Mouse (Mus musculus) heart, embryonic 14.5 days (tissue): ENCODE results near the gene Fam136a. TPM values are rescaled to one million over a fixed set of nuclear protein-coding genes. Genes with fewer than 3 reads are reported as not detected.

Experiments
- ATAC-seq: fragments of 200-750 bp; cut with Nextera tagmentation; 2 replicates; pipeline ENCODE4 v1.8.0; 2017; ENCODE audit warnings: low read depth, moderate TSS enrichment; ENCODE audit not compliant: insufficient number of reproducible peaks, insufficient read depth, low FRiP score
- H3K27ac ChIP-seq, 2 experiments: fragments of 200-500 bp in 1 of 2; fragments of 300-500 bp in 1 of 2; sonication (generic) in 1 of 2; replicated peaks in 1 of 2; 2 replicates each; pipeline ENCODE4 v1.5.1; 2012 to 2014; ENCODE audit warnings: low read depth in 2 of 2, low read length in 2 of 2, control low read depth in 1 of 2, mild to moderate bottlenecking in 1 of 2, mixed read lengths in 1 of 2; ENCODE audit not compliant: control insufficient read depth in 1 of 2, insufficient read depth in 1 of 2
- H3K27me3 ChIP-seq: fragments of 300-500 bp; sonication (generic); 2 replicates; pipeline ENCODE4 v1.6.1; 2014; ENCODE audit warnings: mild to moderate bottlenecking, low read length, control low read depth; ENCODE audit not compliant: control insufficient read depth, insufficient read depth
- H3K36me3 ChIP-seq: fragments of 300-500 bp; sonication (generic); 2 replicates; pipeline ENCODE4 v1.6.1; 2014; ENCODE audit warnings: mild to moderate bottlenecking, control low read depth, low read length, mixed read lengths; ENCODE audit not compliant: control insufficient read depth, insufficient read depth
- H3K4me1 ChIP-seq, 2 experiments: fragments of 200-500 bp in 1 of 2; fragments of 300-500 bp in 1 of 2; sonication (generic) in 1 of 2; 2 replicates each; pipeline ENCODE4 v1.6.1; 2012 to 2014; ENCODE audit warnings: low read length in 2 of 2, control low read depth in 1 of 2, mixed read lengths in 1 of 2; ENCODE audit not compliant: control insufficient read depth in 2 of 2, insufficient read depth in 2 of 2
- H3K4me2 ChIP-seq: fragments of 300-500 bp; sonication (generic); 2 replicates; pipeline ENCODE4 v1.6.1; 2014; ENCODE audit warnings: mild to moderate bottlenecking, low read length
- H3K4me3 ChIP-seq, 2 experiments: fragments of 200-500 bp in 1 of 2; fragments of 300-500 bp in 1 of 2; sonication (generic) in 1 of 2; 2 replicates each; pipeline ENCODE4 v1.5.1; 2012 to 2014; ENCODE audit warnings: low read length in 2 of 2, mild to moderate bottlenecking in 2 of 2, control low read depth in 1 of 2, low read depth in 1 of 2, moderate library complexity in 1 of 2; ENCODE audit not compliant: control insufficient read depth in 1 of 2, insufficient read depth in 1 of 2
- H3K9ac ChIP-seq: fragments of 300-500 bp; sonication (generic); 2 replicates; pipeline ENCODE4 v1.6.1; 2014; ENCODE audit warnings: mild to moderate bottlenecking, low read length
- H3K9me3 ChIP-seq: fragments of 300-500 bp; sonication (generic); 2 replicates; pipeline ENCODE4 v1.6.1; 2016; ENCODE audit warnings: low read length, control low read depth; ENCODE audit not compliant: control insufficient read depth
- WGBS: fragments of 180-500 bp; shearing (Covaris S2); extraction: QIAGEN DNeasy Blood & Tissue Kit; methylation state at CpG from one replicate; pipeline ENCODE4 v1.1.7; 2014; 5-methylcytosine and 5-hydroxymethylcytosine counted together
- polyA plus RNA-seq: library from polyadenylated mRNA; unstranded; fragments of >200 nt; fragmentation: Nextera tagmentation; extraction: Ambion mirVana; gene quantifications from 2 replicates; pipeline ENCODE4 v1.2.1, GENCODE M21; 2014

The Fam136a gene
- polyA plus RNA-seq, 1 experiment from 2014 or later = 91.9 TPM

DNA sequence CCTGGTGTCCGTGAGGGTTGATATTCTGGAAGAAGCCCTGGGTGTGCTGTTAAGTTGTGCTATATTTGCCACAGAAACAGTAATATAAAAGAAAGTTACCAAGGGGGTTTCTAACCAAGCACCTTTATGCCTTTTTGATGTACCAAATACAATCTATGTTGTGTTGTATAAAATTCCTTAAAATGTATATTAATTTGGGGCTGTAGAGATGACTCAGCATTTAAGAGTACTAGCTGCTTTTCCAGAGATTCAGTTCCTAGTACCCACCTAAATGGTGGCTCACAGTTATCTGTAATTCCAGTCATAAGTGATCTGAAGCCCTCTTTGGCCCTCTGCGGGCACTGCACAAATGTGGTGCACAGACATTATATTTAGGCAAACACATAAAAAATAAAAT, 1.4 kb downstream of the Fam136a start:
- 51% methylated on average over 2 of the region's 2 CpGs for WGBS
- H3K27ac ChIP-seq = no peak overlapping the region
- no peaks in the 10 kb centered on the region for H3K27me3 ChIP-seq
- H3K4me3 ChIP-seq = no peak overlapping the region
- H3K9ac ChIP-seq = no peak overlapping the region
- no peak for ATAC-seq
- H3K4me1 ChIP-seq = peaks cover 13% of the 10 kb centered on the region in 2 experiments
- H3K36me3 ChIP-seq = peaks cover 22% of the 10 kb centered on the region
- H3K9me3 ChIP-seq = no peaks in the 10 kb centered on the region
- peak overlapping the region; percentile 95 for H3K4me2 ChIP-seq

DNA sequence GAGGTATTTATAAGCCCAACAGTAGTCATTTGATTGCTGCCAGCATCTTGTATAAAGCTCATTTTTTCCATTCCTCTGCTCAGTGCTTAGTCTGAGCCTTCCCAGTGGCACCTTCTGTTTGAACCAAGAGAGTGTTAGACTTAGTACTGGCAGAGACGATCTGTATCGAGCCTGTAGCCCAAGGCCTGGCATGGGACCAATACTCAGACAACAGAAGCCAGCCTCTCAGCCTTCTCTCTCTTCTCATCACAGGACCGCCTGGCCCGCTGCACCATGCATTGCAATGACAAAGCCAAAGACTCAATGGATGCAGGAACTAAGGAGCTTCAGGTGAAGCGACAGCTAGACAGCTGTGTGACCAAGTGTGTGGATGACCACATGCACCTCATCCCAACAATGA, 3.0 kb downstream of the Fam136a start:
- 86% methylated on average over 5 of the region's 5 CpGs for WGBS
- no peak overlapping the region for H3K27ac ChIP-seq
- H3K4me1 ChIP-seq = peaks cover 13 to 24% of the 10 kb centered on the region in 2 experiments
- no peak for ATAC-seq
- no peaks in the 10 kb centered on the region for H3K27me3 ChIP-seq
- no peak overlapping the region for H3K9ac ChIP-seq
- H3K4me2 ChIP-seq = no peak overlapping the region
- H3K36me3 ChIP-seq = peaks cover 22% of the 10 kb centered on the region
- H3K9me3 ChIP-seq = no peaks in the 10 kb centered on the region
- H3K4me3 ChIP-seq = no peak overlapping the region

DNA sequence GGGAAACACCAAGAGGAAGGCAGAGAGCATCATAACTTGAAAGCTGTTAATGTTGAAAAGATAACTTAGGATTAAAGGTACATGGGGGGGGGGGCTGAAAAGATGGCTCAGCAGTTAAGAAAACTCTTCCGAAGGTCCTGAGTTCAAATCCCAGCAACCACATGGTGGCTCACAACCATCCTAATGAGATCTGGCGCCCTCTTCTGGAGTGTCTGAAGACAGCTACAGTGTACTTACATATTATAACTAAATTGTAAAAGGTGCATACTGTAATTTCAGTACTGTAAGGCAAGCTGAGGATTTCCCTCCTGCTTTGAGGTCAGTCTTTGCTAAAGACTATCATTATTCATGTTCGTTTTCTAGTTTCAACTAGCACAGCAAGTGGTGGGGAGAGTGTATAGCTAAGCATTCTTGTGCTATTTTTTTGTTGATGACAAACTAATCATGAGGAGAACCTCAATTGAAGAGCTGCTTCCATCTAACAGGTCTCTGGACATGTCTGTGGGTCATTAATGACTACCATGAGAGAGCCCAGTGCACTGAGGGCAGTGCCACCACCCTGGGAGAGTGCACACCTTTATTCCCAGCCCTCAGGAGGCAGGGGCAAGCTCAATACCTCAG, 4.8 kb downstream of the Fam136a start:
- H3K27me3 ChIP-seq = no peaks in the 10 kb centered on the region
- H3K4me3 ChIP-seq = no peak overlapping the region
- ATAC-seq = no peak
- peak overlapping the region; percentile 90 for H3K9ac ChIP-seq
- peaks cover 11 to 24% of the 10 kb centered on the region in 2 experiments for H3K4me1 ChIP-seq
- H3K36me3 ChIP-seq = peaks cover 28% of the 10 kb centered on the region
- WGBS = 64% methylated on average over 3 of the region's 3 CpGs
- H3K9me3 ChIP-seq = no peaks in the 10 kb centered on the region
- peak overlapping the region; percentile 82 for H3K4me2 ChIP-seq
- no peak overlapping the region for H3K27ac ChIP-seq

DNA sequence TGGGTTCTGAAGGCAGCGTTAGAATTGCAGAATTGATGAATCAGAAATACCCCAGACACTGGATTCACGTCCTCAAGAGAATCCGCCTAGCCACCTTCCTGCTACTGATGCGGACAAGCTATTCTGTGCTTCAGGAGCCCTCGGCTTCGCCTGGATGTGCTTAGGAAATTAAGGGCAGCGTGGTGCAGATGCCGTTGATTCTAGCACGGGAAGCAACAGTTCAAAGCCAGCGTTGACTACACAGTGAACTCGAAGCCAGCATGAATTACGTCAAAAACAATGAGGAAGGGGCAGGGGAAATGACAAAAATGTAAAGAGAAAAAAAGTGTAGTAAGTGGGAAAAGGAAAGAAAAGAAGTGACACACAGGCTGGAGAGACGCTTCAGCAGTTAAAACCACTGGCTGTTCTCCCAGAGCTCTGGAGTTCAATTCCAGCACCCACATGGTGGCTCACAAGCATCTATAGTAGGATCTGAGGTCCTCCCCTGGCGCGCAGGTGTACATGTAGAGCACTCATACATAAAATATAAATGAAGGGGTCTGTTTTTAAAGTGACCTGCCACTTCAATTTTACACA, 5.4 kb downstream of the Fam136a start, which contains the start of gene Snrpg:
Gene Snrpg (plus strand): TSS at position 541 of the 576 bp plus-strand sequence.
- H3K9me3 ChIP-seq = no peaks in the 10 kb centered on the region
- H3K27me3 ChIP-seq = no peaks in the 10 kb centered on the region
- H3K4me2 ChIP-seq = peak within 1 kb of the TSS; percentile 82
- H3K4me1 ChIP-seq = peaks cover 11 to 24% of the 10 kb centered on the region in 2 experiments
- peak within 1 kb of the TSS; percentile 78 to 83 for H3K27ac ChIP-seq
- peak within 1 kb of the TSS; percentile 90 for H3K9ac ChIP-seq
- H3K4me3 ChIP-seq = peak within 1 kb of the TSS; percentile 83 to 85
- peaks cover 31% of the 10 kb centered on the region for H3K36me3 ChIP-seq
- no peak for ATAC-seq
- WGBS = 17% methylated on average over 15 of the region's 15 CpGs

DNA sequence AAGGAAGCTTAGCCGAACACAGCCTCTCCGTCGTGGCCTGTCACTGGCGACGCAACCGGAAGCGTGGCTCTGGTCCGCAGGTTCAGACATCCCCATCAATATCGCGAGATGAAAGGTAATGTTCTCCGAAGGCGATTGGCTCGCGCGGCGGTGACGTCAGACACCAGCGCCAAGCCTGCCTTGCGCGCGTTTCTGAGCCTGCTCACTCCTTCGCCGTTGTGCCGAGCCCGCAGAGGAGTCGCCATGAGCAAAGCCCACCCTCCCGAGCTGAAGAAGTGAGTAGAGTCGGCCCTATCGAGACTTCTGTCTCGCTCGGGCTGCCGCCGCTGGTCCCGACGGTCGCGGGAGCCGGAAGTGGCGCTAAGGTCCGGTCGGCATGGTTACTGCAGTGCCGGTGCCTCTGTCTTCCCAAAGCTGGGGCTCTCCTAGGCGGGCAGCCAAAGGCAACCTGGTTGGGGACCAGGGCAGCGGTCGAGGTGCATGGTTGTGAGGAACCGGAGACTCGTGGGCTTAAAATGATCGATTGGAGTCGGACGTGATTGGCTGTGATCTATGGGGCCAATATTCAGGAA, 6.0 kb downstream of the Fam136a start:
- peak overlapping the region; percentile 82 for H3K4me2 ChIP-seq
- H3K9me3 ChIP-seq = no peaks in the 10 kb centered on the region
- under 1% methylated on average over 50 of the region's 50 CpGs for WGBS
- H3K9ac ChIP-seq = peak overlapping the region; percentile 90
- ATAC-seq = peak; percentile 94
- peaks cover 36% of the 10 kb centered on the region for H3K36me3 ChIP-seq
- H3K4me1 ChIP-seq = peaks cover 8 to 19% of the 10 kb centered on the region in 2 experiments
- H3K27ac ChIP-seq = peak overlapping the region; percentile 78 to 83
- peak overlapping the region; percentile 83 to 85 for H3K4me3 ChIP-seq
- no peaks in the 10 kb centered on the region for H3K27me3 ChIP-seq

DNA sequence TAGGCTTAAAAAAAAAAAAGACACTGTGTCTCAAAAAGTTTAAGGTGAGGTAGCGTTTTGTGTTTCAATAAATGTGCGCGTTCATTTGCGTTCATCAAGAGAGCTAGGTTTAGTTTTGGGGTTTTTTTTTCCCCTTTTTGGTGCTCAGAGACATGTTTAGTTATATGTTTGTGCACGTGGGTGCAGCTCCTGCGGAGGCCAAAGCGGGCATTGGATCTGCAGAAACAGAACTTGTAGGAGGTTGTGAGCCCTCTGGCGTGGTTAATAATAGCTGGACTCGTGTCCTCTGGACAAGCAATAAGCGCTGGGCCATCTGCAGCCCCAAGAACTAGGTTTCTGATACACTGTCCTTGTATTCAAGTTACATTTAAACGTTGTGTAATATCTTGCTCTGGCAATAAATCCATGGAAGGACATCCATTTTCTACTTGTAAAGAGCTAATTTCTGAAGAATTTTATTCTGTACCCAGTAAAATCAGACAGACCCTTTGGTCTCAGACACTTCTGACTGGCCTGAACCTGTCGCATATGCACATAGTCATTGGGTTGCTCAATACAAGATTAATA, 6.6 kb downstream of the Fam136a start:
- H3K27ac ChIP-seq = peak overlapping the region in 1 of 2 experiments; percentile 83; a peak in 1 of 4 replicates
- 3% methylated on average over 12 of the region's 12 CpGs for WGBS
- ATAC-seq = no peak
- peaks cover 43% of the 10 kb centered on the region for H3K36me3 ChIP-seq
- peak overlapping the region; percentile 83 to 85 for H3K4me3 ChIP-seq
- H3K9me3 ChIP-seq = no peaks in the 10 kb centered on the region
- peak overlapping the region; percentile 75 for H3K4me2 ChIP-seq
- H3K27me3 ChIP-seq = no peaks in the 10 kb centered on the region
- H3K4me1 ChIP-seq = peaks cover 5 to 13% of the 10 kb centered on the region in 2 experiments
- H3K9ac ChIP-seq = peak overlapping the region; percentile 90

DNA sequence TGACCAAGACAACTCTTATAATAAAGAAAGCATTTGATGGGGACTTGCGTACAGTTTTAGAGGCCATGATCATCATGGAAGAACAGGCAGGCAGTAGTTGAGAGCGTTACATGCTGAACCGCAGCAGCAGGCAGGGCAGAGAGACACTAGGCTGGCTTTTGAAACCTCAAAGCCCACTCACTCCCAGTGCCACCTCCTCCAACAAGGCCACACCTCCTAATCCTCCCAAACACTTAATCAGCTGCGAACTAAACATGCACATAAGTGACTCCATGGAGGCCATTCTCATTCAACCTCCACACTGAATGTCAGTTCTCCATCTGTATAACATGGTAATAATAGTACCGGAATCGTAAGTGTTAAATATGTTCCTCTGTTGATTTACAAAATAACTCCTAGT, 8.1 kb downstream of the Fam136a start:
- Histone ChIP-seq H3K27me3 (no peaks in the 10 kb centered on the region), H3K36me3 (peaks cover 46% of the 10 kb centered on the region), H3K4me3 (no peak overlapping the region), H3K9ac (no peak overlapping the region), H3K9me3 (no peaks in the 10 kb centered on the region), H3K4me2 (no peak overlapping the region), H3K4me1 (peaks cover 5 to 10% of the 10 kb centered on the region in 2 experiments), H3K27ac (no peak overlapping the region)
- no peak for ATAC-seq
- 90% methylated on average over 6 of the region's 6 CpGs for WGBS
